Mouse (Mus musculus): ENCODE results near the gene Fbxw11. TPM values are rescaled to one million over a fixed set of nuclear protein-coding genes. Genes with fewer than 3 reads are reported as not detected.

Gene Fbxw11
- 89.8 and 94.9 TPM in 2 replicates for polyA plus RNA-seq (2016; fragmentation: Nextera tagmentation; extraction: Ambion mirVana)

- H3K4me3 ChIP-seq = peak within 1 kb of the TSS; percentile 99
- peaks cover 26% of the 10 kb centered on the region for H3K4me1 ChIP-seq (replicated peaks)
- DNase-seq (ENCODE audit: low spot score) = peak; percentile 97
- H3K27ac ChIP-seq = peak within 1 kb of the TSS; percentile 99
- H3K27me3 ChIP-seq (ENCODE audit: insufficient read depth, poor library complexity, severe bottlenecking) = no peaks in the 10 kb centered on the region
- under 1% methylated on average over 64 of the region's 64 CpGs for WGBS
- no peaks in the 10 kb centered on the region for H3K36me3 ChIP-seq
- no peaks in the 10 kb centered on the region for H3K9me3 ChIP-seq
Measured at GRCm38 (mm10) chr11:32642249-32642876, at the start of gene Fbxw11. Fbxw11 (plus strand) TSS chr11:32642724.

GRCm38 (mm10) chr11:32593081-32593480 is 49.4 kb upstream of the Fbxw11 start:
- no peak for DNase-seq (ENCODE audit: low spot score)

GRCm38 (mm10) chr11:32594122-32594521 is 48.4 kb upstream of the Fbxw11 start:
- Histone ChIP-seq H3K4me3 (no peak overlapping the region), H3K27ac (no peak overlapping the region), H3K27me3 (ENCODE audit: insufficient read depth, poor library complexity, severe bottlenecking) (0 out of 2 replicates have a peak, but pooled peaks cover 3% of the 10 kb centered on the region), H3K9me3 (0 out of 2 replicates have a peak, but pooled peaks cover 4% of the 10 kb centered on the region), H3K36me3 (0 out of 2 replicates have a peak, but pooled peaks cover 13% of the 10 kb centered on the region), H3K4me1 (replicated peaks) (peaks cover 9% of the 10 kb centered on the region)
- WGBS = 90% methylated on average over 4 of the region's 4 CpGs
- no peak for DNase-seq (ENCODE audit: low spot score)

More at GRCm38 (mm10) chr11:32593081-32593480, 49.4 kb upstream of the Fbxw11 start:
- no peak overlapping the region for H3K27ac ChIP-seq
- H3K36me3 ChIP-seq = 0 out of 2 replicates have a peak, but pooled peaks cover 13% of the 10 kb centered on the region
- H3K4me1 ChIP-seq (replicated peaks) = peaks cover 11% of the 10 kb centered on the region
- 0 out of 2 replicates have a peak, but pooled peaks cover 4% of the 10 kb centered on the region for H3K9me3 ChIP-seq
- WGBS = 70% methylated on average over 7 of the region's 7 CpGs
- H3K27me3 ChIP-seq (ENCODE audit: insufficient read depth, poor library complexity, severe bottlenecking) = 0 out of 2 replicates have a peak, but pooled peaks cover 3% of the 10 kb centered on the region
- no peak overlapping the region for H3K4me3 ChIP-seq

GRCm38 (mm10) chr11:32600371-32600770 is 42.2 kb upstream of the Fbxw11 start:
- no peak for DNase-seq (ENCODE audit: low spot score)
- WGBS = 91% methylated on average over 6 of the region's 6 CpGs
- Histone ChIP-seq H3K9me3 (0 out of 2 replicates have a peak, but pooled peaks cover 4% of the 10 kb centered on the region), H3K4me3 (no peak overlapping the region), H3K4me1 (replicated peaks) (peaks cover 32% of the 10 kb centered on the region), H3K27me3 (ENCODE audit: insufficient read depth, poor library complexity, severe bottlenecking) (no peaks in the 10 kb centered on the region), H3K27ac (no peak overlapping the region), H3K36me3 (0 out of 2 replicates have a peak, but pooled peaks cover 18% of the 10 kb centered on the region)

GRCm38 (mm10) chr11:32601528-32602323 is 40.8 kb upstream of the Fbxw11 start:
- peak; percentile 61 for DNase-seq (ENCODE audit: low spot score)
- peaks cover 32% of the 10 kb centered on the region for H3K4me1 ChIP-seq (replicated peaks)
- no peak overlapping the region for H3K4me3 ChIP-seq
- no peaks in the 10 kb centered on the region for H3K27me3 ChIP-seq (ENCODE audit: insufficient read depth, poor library complexity, severe bottlenecking)
- H3K27ac ChIP-seq = peak overlapping the region; percentile 59
- 0 out of 2 replicates have a peak, but pooled peaks cover 7% of the 10 kb centered on the region for H3K36me3 ChIP-seq
- 39% methylated on average over 12 of the region's 12 CpGs for WGBS
- H3K9me3 ChIP-seq = no peaks in the 10 kb centered on the region

GRCm38 (mm10) chr11:32604663-32605062 is 37.9 kb upstream of the Fbxw11 start:
- H3K27ac ChIP-seq = no peak overlapping the region
- no peaks in the 10 kb centered on the region for H3K9me3 ChIP-seq
- H3K4me3 ChIP-seq = no peak overlapping the region
- peaks cover 27% of the 10 kb centered on the region for H3K4me1 ChIP-seq (replicated peaks)
- DNase-seq (ENCODE audit: low spot score) = no peak
- WGBS = 77% methylated on average over 4 of the region's 4 CpGs
- H3K27me3 ChIP-seq (ENCODE audit: insufficient read depth, poor library complexity, severe bottlenecking) = no peaks in the 10 kb centered on the region
- H3K36me3 ChIP-seq = 0 out of 2 replicates have a peak, but pooled peaks cover 5% of the 10 kb centered on the region

GRCm38 (mm10) chr11:32605131-32605860 is 37.2 kb upstream of the Fbxw11 start:
- no peaks in the 10 kb centered on the region for H3K9me3 ChIP-seq
- 65% methylated on average over 7 of the region's 7 CpGs for WGBS
- no peak overlapping the region for H3K4me3 ChIP-seq
- no peaks in the 10 kb centered on the region for H3K27me3 ChIP-seq (ENCODE audit: insufficient read depth, poor library complexity, severe bottlenecking)
- no peak for DNase-seq (ENCODE audit: low spot score)
- H3K27ac ChIP-seq = no peak overlapping the region
- H3K36me3 ChIP-seq = 0 out of 2 replicates have a peak, but pooled peaks cover 5% of the 10 kb centered on the region
- H3K4me1 ChIP-seq (replicated peaks) = peaks cover 21% of the 10 kb centered on the region

GRCm38 (mm10) chr11:32605907-32606306 is 36.6 kb upstream of the Fbxw11 start:
- DNase-seq (ENCODE audit: low spot score) = no peak
- WGBS = 92% methylated on average over 3 of the region's 3 CpGs
- no peak overlapping the region for H3K4me3 ChIP-seq
- H3K36me3 ChIP-seq = 0 out of 2 replicates have a peak, but pooled peaks cover 5% of the 10 kb centered on the region
- no peaks in the 10 kb centered on the region for H3K27me3 ChIP-seq (ENCODE audit: insufficient read depth, poor library complexity, severe bottlenecking)
- no peak overlapping the region for H3K27ac ChIP-seq
- H3K9me3 ChIP-seq = no peaks in the 10 kb centered on the region
- H3K4me1 ChIP-seq (replicated peaks) = peaks cover 19% of the 10 kb centered on the region

- no peak for DNase-seq (ENCODE audit: low spot score)
- no peaks in the 10 kb centered on the region for H3K9me3 ChIP-seq
- H3K27ac ChIP-seq = no peak overlapping the region
- 0 out of 2 replicates have a peak, but pooled peaks cover 5% of the 10 kb centered on the region for H3K36me3 ChIP-seq
- H3K27me3 ChIP-seq (ENCODE audit: insufficient read depth, poor library complexity, severe bottlenecking) = no peaks in the 10 kb centered on the region
- peaks cover 14% of the 10 kb centered on the region for H3K4me1 ChIP-seq (replicated peaks)
- H3K4me3 ChIP-seq = no peak overlapping the region
Measured at GRCm38 (mm10) chr11:32607319-32607718, 35.2 kb upstream of the Fbxw11 start.

GRCm38 (mm10) chr11:32610616-32611015 is 31.9 kb upstream of the Fbxw11 start:
- peaks cover 14% of the 10 kb centered on the region for H3K36me3 ChIP-seq
- no peak overlapping the region for H3K27ac ChIP-seq
- H3K4me3 ChIP-seq = no peak overlapping the region
- H3K27me3 ChIP-seq (ENCODE audit: insufficient read depth, poor library complexity, severe bottlenecking) = no peaks in the 10 kb centered on the region
- no peaks in the 10 kb centered on the region for H3K9me3 ChIP-seq
- DNase-seq (ENCODE audit: low spot score) = no peak
- peaks cover 12% of the 10 kb centered on the region for H3K4me1 ChIP-seq (replicated peaks)
- WGBS = 92% methylated on average over 6 of the region's 6 CpGs

GRCm38 (mm10) chr11:32612304-32612703 is 30.2 kb upstream of the Fbxw11 start:
- no peak for DNase-seq (ENCODE audit: low spot score)
- H3K27me3 ChIP-seq (ENCODE audit: insufficient read depth, poor library complexity, severe bottlenecking) = no peaks in the 10 kb centered on the region
- WGBS = 83% methylated on average over 6 of the region's 6 CpGs
- peaks cover 19% of the 10 kb centered on the region for H3K4me1 ChIP-seq (replicated peaks)
- no peak overlapping the region for H3K4me3 ChIP-seq
- H3K36me3 ChIP-seq = peaks cover 14% of the 10 kb centered on the region
- no peaks in the 10 kb centered on the region for H3K9me3 ChIP-seq
- H3K27ac ChIP-seq = no peak overlapping the region

GRCm38 (mm10) chr11:32614463-32614862 is 28.1 kb upstream of the Fbxw11 start:
- 96% methylated on average over 29 of the region's 29 CpGs for WGBS
- peaks cover 14% of the 10 kb centered on the region for H3K36me3 ChIP-seq
- H3K27me3 ChIP-seq (ENCODE audit: insufficient read depth, poor library complexity, severe bottlenecking) = no peaks in the 10 kb centered on the region
- no peak for DNase-seq (ENCODE audit: low spot score)
- no peak overlapping the region for H3K27ac ChIP-seq
- H3K9me3 ChIP-seq = no peaks in the 10 kb centered on the region
- no peak overlapping the region for H3K4me3 ChIP-seq
- peaks cover 30% of the 10 kb centered on the region for H3K4me1 ChIP-seq (replicated peaks)

All from hindbrain, embryonic 10.5 days (tissue).